Mouse (Mus musculus): ENCODE results near the gene Gm21887. TPM values are rescaled to one million over a fixed set of nuclear protein-coding genes. Genes with fewer than 3 reads are reported as not detected.
A peak's percentile ranks its signal among the peaks of the same experiment; 100 is the strongest.
"Not testable (repeated sequence)": the region's sequence is repeated elsewhere in the genome, so short reads cannot be mapped to it uniquely, and the experiment has no call there.

The Gm21887 gene
- polyA plus RNA-seq, 1 experiment from 2014 or later: 229 TPM

- Histone ChIP-seq H3K27ac (peak overlapping the region; percentile 59; the same call in 1 of the 2 replicates), H3K4me1 (replicated peaks) (peaks cover 32% of the 10 kb centered on the region), H3K9me3 (peaks cover 56% of the 10 kb centered on the region)
- DNase-seq (ENCODE audit: low spot score): peak; percentile 57
- H3K36me3 ChIP-seq; H3K27me3 ChIP-seq (ENCODE audit: insufficient read depth, poor library complexity, severe bottlenecking); H3K4me3 ChIP-seq: not testable (repeated sequence)
- 22% methylated on average over 13 of the region's 13 CpGs for WGBS
Measured at GRCm38 (mm10) chrX:170005194-170005593, 4.3 kb upstream of the Gm21887 start.

DNA sequence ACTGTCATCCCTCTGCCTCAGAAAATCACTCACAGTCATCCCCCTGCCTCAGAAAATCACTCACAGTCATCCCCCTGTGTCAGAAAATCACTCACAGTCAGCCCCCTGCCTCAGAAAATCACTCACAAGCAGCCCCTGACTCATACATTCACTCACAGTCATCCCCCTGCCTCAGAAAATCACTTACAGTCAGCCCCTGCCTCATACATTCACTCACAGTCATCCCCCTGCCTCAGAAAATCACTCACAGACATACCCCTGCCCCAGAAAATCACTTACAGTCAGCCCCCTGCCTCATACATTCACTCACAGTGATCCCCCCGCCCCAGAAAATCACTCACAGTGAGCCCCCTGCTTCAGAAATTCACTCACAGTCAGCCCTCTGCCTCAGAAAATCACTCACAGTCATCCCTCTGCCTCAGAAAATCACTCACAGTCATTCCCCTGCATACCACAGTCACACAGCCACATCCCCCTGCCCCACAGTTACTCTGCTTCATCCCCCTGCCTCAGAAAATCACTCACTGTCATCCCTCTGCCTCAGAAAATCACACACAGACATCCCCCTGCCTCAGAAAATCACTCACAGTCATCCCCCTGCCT is 3.7 kb upstream of the Gm21887 start:
- Histone ChIP-seq H3K9me3 (peaks cover 58% of the 10 kb centered on the region), H3K4me1 (replicated peaks) (peaks cover 32% of the 10 kb centered on the region)
- WGBS: 46% methylated on average over 1 of the region's 1 CpGs
- H3K27me3 ChIP-seq (ENCODE audit: insufficient read depth, poor library complexity, severe bottlenecking); DNase-seq (ENCODE audit: low spot score); H3K27ac ChIP-seq; H3K4me3 ChIP-seq; H3K36me3 ChIP-seq: not testable (repeated sequence)

DNA sequence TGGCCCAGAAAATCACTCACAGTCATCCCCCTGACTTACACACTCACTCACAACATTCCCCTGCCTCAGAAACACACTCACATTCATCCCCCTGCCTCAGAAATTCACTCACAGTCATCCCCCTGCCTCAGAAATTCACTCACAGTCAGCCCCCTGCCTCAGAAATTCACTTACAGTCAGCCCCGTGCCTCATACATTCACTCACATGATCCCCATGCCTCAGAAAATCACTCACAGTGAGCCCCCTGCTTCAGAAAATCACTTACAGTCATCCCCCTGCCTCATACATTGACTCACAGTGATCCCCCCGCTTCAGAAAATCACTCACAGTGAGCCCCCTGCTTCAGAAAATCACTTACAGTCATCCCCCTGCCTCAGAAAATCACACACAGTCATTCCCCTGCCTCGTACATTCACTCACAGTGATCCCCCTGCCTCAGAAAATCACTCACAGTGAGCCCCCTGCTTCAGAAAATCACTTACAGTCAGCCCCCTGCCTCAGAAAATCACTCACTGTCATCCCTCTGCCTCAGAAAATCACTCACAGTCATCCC is 2.7 kb upstream of the Gm21887 start:
- peaks cover 14% of the 10 kb centered on the region for H3K36me3 ChIP-seq
- peaks cover 60% of the 10 kb centered on the region for H3K9me3 ChIP-seq
- H3K4me1 ChIP-seq (replicated peaks): peaks cover 27% of the 10 kb centered on the region
- peak overlapping the region; percentile 81 for H3K27ac ChIP-seq
- H3K27me3 ChIP-seq (ENCODE audit: insufficient read depth, poor library complexity, severe bottlenecking); H3K4me3 ChIP-seq: not testable (repeated sequence)
- DNase-seq (ENCODE audit: low spot score): peak; percentile 51
- WGBS: 44% methylated on average over 3 of the region's 3 CpGs

GRCm38 (mm10) chrX:170007375-170008178 is 1.9 kb upstream of the Gm21887 start:
- Histone ChIP-seq H3K36me3 (peaks cover 14% of the 10 kb centered on the region), H3K4me1 (replicated peaks) (peaks cover 27% of the 10 kb centered on the region), H3K9me3 (peaks cover 56% of the 10 kb centered on the region), H3K27ac (peak overlapping the region; percentile 66)
- DNase-seq (ENCODE audit: low spot score): peak; percentile 29
- not testable (repeated sequence) for H3K27me3 ChIP-seq (ENCODE audit: insufficient read depth, poor library complexity, severe bottlenecking); H3K4me3 ChIP-seq
- WGBS: 45% methylated on average over 2 of the region's 2 CpGs

DNA sequence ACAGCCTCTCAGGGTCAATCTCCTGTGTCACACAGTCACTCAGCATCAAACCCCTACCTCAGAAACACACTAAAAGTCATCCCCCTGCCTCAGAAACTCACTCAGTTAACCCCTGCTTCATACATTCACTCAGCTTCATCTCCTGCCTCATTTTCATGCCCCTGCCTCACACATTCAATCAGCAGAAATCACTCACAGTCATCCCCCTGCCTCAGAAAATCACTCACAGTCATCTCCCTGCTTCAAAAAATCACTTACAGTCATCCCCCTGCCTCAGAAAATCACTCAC is 1.3 kb upstream of the Gm21887 start:
- H3K27me3 ChIP-seq (ENCODE audit: insufficient read depth, poor library complexity, severe bottlenecking); H3K4me3 ChIP-seq: not testable (repeated sequence)
- Histone ChIP-seq H3K27ac (peak overlapping the region; percentile 66), H3K4me1 (replicated peaks) (peaks cover 27% of the 10 kb centered on the region), H3K36me3 (peaks cover 14% of the 10 kb centered on the region), H3K9me3 (peaks cover 56% of the 10 kb centered on the region)
- peak; percentile 17 for DNase-seq (ENCODE audit: low spot score)

DNA sequence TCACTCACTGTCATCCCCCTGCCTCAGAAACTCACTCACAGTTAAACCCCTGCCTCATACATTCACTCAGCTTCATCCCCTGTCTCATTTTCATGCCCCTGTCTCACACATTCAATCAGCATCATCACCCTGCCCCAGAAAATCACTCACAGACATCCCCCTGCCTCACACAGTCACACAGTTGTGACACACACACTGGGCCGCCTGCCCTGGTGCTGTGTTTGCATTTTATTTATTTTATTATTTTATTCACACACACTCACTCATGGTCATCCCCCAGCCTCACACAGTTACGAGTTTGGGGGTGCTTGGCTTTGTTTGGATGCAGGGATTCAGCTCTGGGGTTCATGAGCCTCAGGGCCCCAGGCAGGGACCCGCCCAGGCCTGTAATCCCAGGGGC is 875 bp upstream of the Gm21887 start:
- peaks cover 27% of the 10 kb centered on the region for H3K4me1 ChIP-seq (replicated peaks)
- H3K9me3 ChIP-seq: peaks cover 56% of the 10 kb centered on the region
- peak; percentile 25 for DNase-seq (ENCODE audit: low spot score)
- not testable (repeated sequence) for H3K27me3 ChIP-seq (ENCODE audit: insufficient read depth, poor library complexity, severe bottlenecking); H3K4me3 ChIP-seq
- H3K36me3 ChIP-seq: peaks cover 14% of the 10 kb centered on the region
- H3K27ac ChIP-seq: peak overlapping the region; percentile 66
- WGBS: 39% methylated on average over 3 of the region's 3 CpGs

GRCm38 (mm10) chrX:170009801-170010221 is 352 bp downstream of the Gm21887 start:
- Histone ChIP-seq H3K36me3 (peaks cover 17% of the 10 kb centered on the region), H3K9me3 (peaks cover 54% of the 10 kb centered on the region), H3K27ac (peak overlapping the region; percentile 89), H3K4me3 (peak overlapping the region; percentile 56), H3K4me1 (replicated peaks) (peaks cover 23% of the 10 kb centered on the region)
- 56% methylated on average over 25 of the region's 25 CpGs for WGBS
- DNase-seq (ENCODE audit: low spot score): peak; percentile 96
- not testable (repeated sequence) for H3K27me3 ChIP-seq (ENCODE audit: insufficient read depth, poor library complexity, severe bottlenecking)

- H3K27ac ChIP-seq; H3K27me3 ChIP-seq (ENCODE audit: insufficient read depth, poor library complexity, severe bottlenecking): not testable (repeated sequence)
- Histone ChIP-seq H3K9me3 (peaks cover 49% of the 10 kb centered on the region), H3K4me3 (peak overlapping the region; percentile 56), H3K4me1 (replicated peaks) (peaks cover 21% of the 10 kb centered on the region), H3K36me3 (peaks cover 17% of the 10 kb centered on the region)
- whole genome bisulfite sequencing: 86% methylated on average over 97 of the region's 97 CpGs
- DNase-seq (ENCODE audit: low spot score): peak; percentile 55
Measured at GRCm38 (mm10) chrX:170010581-170011528, 1.4 kb downstream of the Gm21887 start.

GRCm38 (mm10) chrX:170011529-170011879 is 2.0 kb downstream of the Gm21887 start:
- not testable (repeated sequence) for H3K27ac ChIP-seq; H3K27me3 ChIP-seq (ENCODE audit: insufficient read depth, poor library complexity, severe bottlenecking); DNase-seq (ENCODE audit: low spot score); H3K4me3 ChIP-seq
- peaks cover 21% of the 10 kb centered on the region for H3K4me1 ChIP-seq (replicated peaks)
- H3K36me3 ChIP-seq: peaks cover 23% of the 10 kb centered on the region
- peaks cover 52% of the 10 kb centered on the region for H3K9me3 ChIP-seq
- 77% methylated on average over 7 of the region's 10 CpGs for WGBS

DNA sequence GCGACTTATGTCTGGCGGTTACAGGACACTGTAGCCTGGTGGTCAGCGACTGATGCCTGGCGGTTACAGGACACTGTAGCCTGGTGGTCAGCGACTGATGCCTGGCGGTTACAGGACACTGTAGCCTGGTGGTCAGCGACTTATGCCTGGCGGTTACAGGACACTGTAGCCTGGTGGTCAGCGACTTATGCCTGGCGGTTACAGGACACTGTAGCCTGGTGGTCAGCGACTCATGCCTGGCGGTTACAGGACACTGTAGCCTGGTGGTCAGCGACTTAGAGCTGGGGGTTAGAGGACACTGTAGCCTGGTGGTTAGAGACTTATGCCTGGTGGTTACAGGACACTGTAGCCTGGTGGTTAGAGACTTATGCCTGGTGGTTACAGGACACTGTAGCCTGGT is 4.0 kb downstream of the Gm21887 start:
- 95% methylated on average over 8 of the region's 13 CpGs for WGBS
- Histone ChIP-seq H3K9me3 (peaks cover 46% of the 10 kb centered on the region), H3K36me3 (peaks cover 35% of the 10 kb centered on the region)
- DNase-seq (ENCODE audit: low spot score); H3K4me1 ChIP-seq (replicated peaks); H3K27ac ChIP-seq; H3K4me3 ChIP-seq; H3K27me3 ChIP-seq (ENCODE audit: insufficient read depth, poor library complexity, severe bottlenecking): not testable (repeated sequence)

DNA sequence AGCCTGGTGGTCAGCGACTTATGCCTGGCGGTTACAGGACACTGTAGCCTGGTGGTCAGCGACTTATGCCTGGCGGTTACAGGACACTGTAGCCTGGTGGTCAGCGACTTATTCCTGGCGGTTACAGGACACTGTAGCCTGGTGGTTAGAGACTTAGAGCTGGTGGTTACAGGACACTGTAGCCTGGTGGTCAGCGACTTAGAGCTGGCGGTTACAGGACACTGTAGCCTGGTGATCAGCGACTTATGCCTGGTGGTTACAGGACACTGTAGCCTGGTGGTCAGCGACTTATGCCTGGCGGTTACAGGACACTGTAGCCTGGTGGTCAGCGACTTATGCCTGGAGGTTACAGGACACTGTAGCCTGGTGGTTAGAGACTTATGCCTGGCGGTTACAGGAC is 4.6 kb downstream of the Gm21887 start:
- not testable (repeated sequence) for DNase-seq (ENCODE audit: low spot score); H3K27me3 ChIP-seq (ENCODE audit: insufficient read depth, poor library complexity, severe bottlenecking); H3K27ac ChIP-seq; H3K4me1 ChIP-seq (replicated peaks); H3K4me3 ChIP-seq
- 82% methylated on average over 8 of the region's 13 CpGs for WGBS
- peaks cover 41% of the 10 kb centered on the region for H3K36me3 ChIP-seq
- peaks cover 46% of the 10 kb centered on the region for H3K9me3 ChIP-seq

- H3K4me1 ChIP-seq (replicated peaks); H3K27ac ChIP-seq; DNase-seq (ENCODE audit: low spot score); H3K4me3 ChIP-seq; H3K27me3 ChIP-seq (ENCODE audit: insufficient read depth, poor library complexity, severe bottlenecking): not testable (repeated sequence)
- H3K36me3 ChIP-seq: peaks cover 51% of the 10 kb centered on the region
- 90% methylated on average over 12 of the region's 12 CpGs for WGBS
- H3K9me3 ChIP-seq: peaks cover 47% of the 10 kb centered on the region
Measured at GRCm38 (mm10) chrX:170015883-170016282, 6.4 kb downstream of the Gm21887 start.

Measured in hindbrain, embryonic 10.5 days (tissue).